Mouse (Mus musculus) embryonic facial prominence, embryonic 14.5 days (tissue): ENCODE measurements around the gene Rcc1l. TPM values are rescaled to one million over a fixed set of nuclear protein-coding genes. Genes with fewer than 3 reads are reported as not detected.
A peak's percentile ranks its signal among the peaks of the same experiment; 100 is the strongest.

Experiments used
- ATAC-seq: fragments of 200-750 bp; cut with Nextera tagmentation; 2 replicates; pipeline ENCODE4 v1.8.0; 2017; ENCODE audit warnings: low read depth, moderate number of reproducible peaks, moderate TSS enrichment
- DNase-seq: peaks from one replicate; pipeline ENCODE4 v3.0.0-alpha.2; 2015; ENCODE audit warnings: low spot score
- H3K27ac ChIP-seq: fragments of 300-500 bp; sonication (generic); replicated peaks from 2 replicates; pipeline ENCODE4 v1.5.1; 2014; ENCODE audit warnings: low read depth, mild to moderate bottlenecking, low read length, moderate library complexity
- H3K27me3 ChIP-seq: fragments of 300-500 bp; sonication (generic); replicated peaks from 2 replicates; pipeline ENCODE4 v1.6.1; 2014; ENCODE audit warnings: low read length; ENCODE audit not compliant: control insufficient read depth, insufficient read depth
- H3K36me3 ChIP-seq: fragments of 300-500 bp; sonication (generic); 2 replicates; pipeline ENCODE4 v1.6.1; 2014; ENCODE audit warnings: low read length, mixed read lengths; ENCODE audit not compliant: control insufficient read depth, insufficient read depth
- H3K4me1 ChIP-seq: fragments of 300-500 bp; sonication (generic); 2 replicates; pipeline ENCODE4 v1.6.1; 2014; ENCODE audit warnings: antibody characterized with exemption, low read length; ENCODE audit not compliant: control insufficient read depth, insufficient read depth
- H3K4me2 ChIP-seq: fragments of 300-500 bp; sonication (generic); 2 replicates; pipeline ENCODE4 v1.6.1; 2014; ENCODE audit warnings: low read depth, mild to moderate bottlenecking, low read length, moderate library complexity, mixed read lengths
- H3K4me3 ChIP-seq: fragments of 300-500 bp; sonication (generic); 2 replicates; pipeline ENCODE4 v1.5.1; 2014; ENCODE audit warnings: low read depth, mild to moderate bottlenecking, low read length
- H3K9ac ChIP-seq: fragments of 300-500 bp; sonication (generic); 2 replicates; pipeline ENCODE4 v1.6.1; 2014; ENCODE audit warnings: low read depth, mild to moderate bottlenecking, low read length, moderate library complexity, mixed read lengths
- H3K9me3 ChIP-seq: fragments of 300-500 bp; sonication (generic); 2 replicates; pipeline ENCODE4 v1.6.1; 2016; ENCODE audit warnings: low read length; ENCODE audit not compliant: control insufficient read depth
- WGBS: fragments of 180-500 bp; shearing (Covaris S2); extraction: QIAGEN DNeasy Blood & Tissue Kit; methylation state at CpG from one replicate; pipeline ENCODE4 v1.1.7; 2014; 5-methylcytosine and 5-hydroxymethylcytosine counted together
- polyA plus RNA-seq: library from polyadenylated mRNA; unstranded; fragments of >200 nt; fragmentation: Nextera tagmentation; extraction: Ambion mirVana; gene quantifications from 2 replicates; pipeline ENCODE4 v1.2.1, GENCODE M21; 2014

Rcc1l gene
- 26.1 and 27.3 TPM in 2 replicates for polyA plus RNA-seq

GRCm38 (mm10) chr5:134176169-134176881 lies at the start of gene Rcc1l:
Gene Rcc1l (minus strand): TSS chr5:134176774.
- Histone ChIP-seq H3K4me3 (peak within 1 kb of the TSS; percentile 96), H3K4me2 (peak within 1 kb of the TSS; percentile 84), H3K27me3 (no peaks in the 10 kb centered on the region), H3K4me1 (peaks cover 7% of the 10 kb centered on the region; the same call in 1 of the 2 replicates), H3K9me3 (no peaks in the 10 kb centered on the region), H3K27ac (peak within 1 kb of the TSS; percentile 80), H3K9ac (peak within 1 kb of the TSS; percentile 83), H3K36me3 (0 out of 2 replicates have a peak, but pooled peaks cover 10% of the 10 kb centered on the region)
- DNase-seq (peak; percentile 96), ATAC-seq (peak; percentile 92)
- WGBS = under 1% methylated on average over 53 of the region's 72 CpGs

- no peaks in the 10 kb centered on the region for H3K9me3 ChIP-seq
- 79% methylated on average over 30 of the region's 30 CpGs for WGBS
- H3K4me3 ChIP-seq = no peak overlapping the region
- H3K9ac ChIP-seq = no peak overlapping the region
- DNase-seq (no peak), ATAC-seq (no peak)
- H3K36me3 ChIP-seq = no peaks in the 10 kb centered on the region
- H3K4me2 ChIP-seq = no peak overlapping the region
- H3K27ac ChIP-seq = no peak overlapping the region
- H3K27me3 ChIP-seq = peaks cover 10% of the 10 kb centered on the region
- peaks cover 12% of the 10 kb centered on the region; the same call in 1 of the 2 replicates for H3K4me1 ChIP-seq
Measured at GRCm38 (mm10) chr5:134225110-134225901, 48.7 kb upstream of the Rcc1l start.

- H3K36me3 ChIP-seq = peaks cover 8% of the 10 kb centered on the region
- ATAC-seq = 0 out of 2 replicates have a peak, but pooled peaks have one; percentile 16
- no peak overlapping the region for H3K27ac ChIP-seq
- peak overlapping the region; percentile 33 for H3K4me3 ChIP-seq
- WGBS = 3% methylated on average over 25 of the region's 36 CpGs
- peak overlapping the region; percentile 63 for H3K9ac ChIP-seq
- no peaks in the 10 kb centered on the region for H3K9me3 ChIP-seq
- H3K4me1 ChIP-seq = peaks cover 9% of the 10 kb centered on the region; the same call in 1 of the 2 replicates
- H3K4me2 ChIP-seq = peak overlapping the region; percentile 64
- DNase-seq = no peak
- H3K27me3 ChIP-seq = peaks cover 10% of the 10 kb centered on the region
Measured at GRCm38 (mm10) chr5:134221708-134222150, 45.2 kb upstream of the Rcc1l start.

- Histone ChIP-seq H3K4me1 (peaks cover 8% of the 10 kb centered on the region; the same call in 1 of the 2 replicates), H3K27me3 (peaks cover 10% of the 10 kb centered on the region), H3K9ac (peak overlapping the region; percentile 63), H3K4me3 (peak overlapping the region; percentile 33), H3K4me2 (peak overlapping the region; percentile 64), H3K36me3 (peaks cover 13% of the 10 kb centered on the region), H3K27ac (no peak overlapping the region), H3K9me3 (no peaks in the 10 kb centered on the region)
- DNase-seq (no peak), ATAC-seq (0 out of 2 replicates have a peak, but pooled peaks have one; percentile 6)
- 37% methylated on average over 4 of the region's 4 CpGs for WGBS
Measured at GRCm38 (mm10) chr5:134221278-134221677, 44.7 kb upstream of the Rcc1l start.

- Histone ChIP-seq H3K36me3 (peaks cover 14% of the 10 kb centered on the region), H3K4me1 (peaks cover 8% of the 10 kb centered on the region; the same call in 1 of the 2 replicates), H3K9ac (no peak overlapping the region), H3K9me3 (no peaks in the 10 kb centered on the region), H3K4me2 (no peak overlapping the region), H3K4me3 (no peak overlapping the region), H3K27ac (no peak overlapping the region), H3K27me3 (peaks cover 10% of the 10 kb centered on the region)
- ATAC-seq (no peak), DNase-seq (no peak)
- 87% methylated on average over 7 of the region's 7 CpGs for WGBS
Measured at GRCm38 (mm10) chr5:134217900-134218299, 41.3 kb upstream of the Rcc1l start.

GRCm38 (mm10) chr5:134214021-134214806 lies 37.6 kb upstream of the Rcc1l start:
- no peaks in the 10 kb centered on the region for H3K27me3 ChIP-seq
- H3K4me1 ChIP-seq = no peaks in the 10 kb centered on the region
- 75% methylated on average over 10 of the region's 12 CpGs for WGBS
- no peak overlapping the region for H3K4me2 ChIP-seq
- no peak for ATAC-seq
- H3K36me3 ChIP-seq = peaks cover 26% of the 10 kb centered on the region
- no peak for DNase-seq
- H3K9ac ChIP-seq = no peak overlapping the region
- H3K27ac ChIP-seq = no peak overlapping the region
- no peaks in the 10 kb centered on the region for H3K9me3 ChIP-seq
- H3K4me3 ChIP-seq = no peak overlapping the region

GRCm38 (mm10) chr5:134209931-134210554 lies 33.5 kb upstream of the Rcc1l start:
- 59% methylated on average over 11 of the region's 11 CpGs for WGBS
- H3K9me3 ChIP-seq = no peaks in the 10 kb centered on the region
- H3K9ac ChIP-seq = no peak overlapping the region
- no peak overlapping the region for H3K27ac ChIP-seq
- H3K36me3 ChIP-seq = peaks cover 18% of the 10 kb centered on the region; the same call in 1 of the 2 replicates
- no peak overlapping the region for H3K4me3 ChIP-seq
- no peak for DNase-seq
- H3K4me2 ChIP-seq = no peak overlapping the region
- H3K4me1 ChIP-seq = no peaks in the 10 kb centered on the region
- ATAC-seq = no peak
- no peaks in the 10 kb centered on the region for H3K27me3 ChIP-seq
